Mouse (Mus musculus): ENCODE data around the gene Zmat5. TPM values are rescaled to one million over a fixed set of nuclear protein-coding genes. Genes with fewer than 3 reads are reported as not detected.
A peak's percentile ranks its signal among the peaks of the same experiment; 100 is the strongest.

The Zmat5 gene
- total RNA-seq, 2 experiments from 2014 or later: 25.3 to 28.5 TPM

- no peak for DNase-seq (ENCODE audit: low spot score in 2 of 2)
Measured at GRCm38 (mm10) chr11:4769293-4769692, 64.8 kb downstream of the Zmat5 start.

DNA sequence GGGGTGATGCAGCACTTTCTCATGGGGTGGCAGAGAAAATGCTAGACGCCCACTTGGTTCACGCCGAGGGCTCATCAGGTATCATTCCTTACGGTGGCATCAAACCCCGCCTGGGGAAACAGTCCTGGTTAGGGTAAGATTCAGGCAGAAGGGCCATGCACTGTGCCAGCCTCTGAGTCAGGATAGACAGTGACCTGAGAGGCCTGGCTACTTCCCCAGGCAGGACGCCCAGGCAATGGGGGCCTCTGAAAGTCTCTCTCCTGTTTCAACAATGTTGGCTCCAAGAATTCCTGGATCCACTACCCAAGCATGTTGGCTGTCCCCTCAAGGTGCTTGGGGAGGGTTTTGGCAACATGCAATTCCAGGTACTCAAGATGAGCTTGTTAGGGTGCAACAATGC, 65.4 kb downstream of the Zmat5 start:
- DNase-seq (ENCODE audit: low spot score in 2 of 2): no peak

DNA sequence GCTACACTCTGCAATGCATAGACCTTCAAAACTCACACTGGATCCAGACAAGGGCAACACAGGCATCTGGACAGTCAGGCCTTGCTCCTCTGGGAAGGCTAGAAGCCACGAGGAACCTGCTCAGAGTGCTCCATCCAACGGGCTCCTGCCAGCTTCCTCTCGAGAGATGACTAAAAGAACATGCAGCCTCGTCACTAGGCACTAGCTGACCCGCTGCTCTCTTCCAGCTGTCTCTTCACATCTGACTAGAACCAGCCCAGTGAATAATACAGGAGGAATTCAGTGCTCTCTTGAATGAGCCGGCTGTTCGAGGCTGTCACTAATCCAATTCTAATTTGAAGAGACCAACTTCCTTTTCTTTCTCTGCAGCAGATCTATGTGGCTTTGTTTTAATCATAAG, 67.3 kb downstream of the Zmat5 start:
- DNase-seq (ENCODE audit: low spot score in 2 of 2): no peak

DNA sequence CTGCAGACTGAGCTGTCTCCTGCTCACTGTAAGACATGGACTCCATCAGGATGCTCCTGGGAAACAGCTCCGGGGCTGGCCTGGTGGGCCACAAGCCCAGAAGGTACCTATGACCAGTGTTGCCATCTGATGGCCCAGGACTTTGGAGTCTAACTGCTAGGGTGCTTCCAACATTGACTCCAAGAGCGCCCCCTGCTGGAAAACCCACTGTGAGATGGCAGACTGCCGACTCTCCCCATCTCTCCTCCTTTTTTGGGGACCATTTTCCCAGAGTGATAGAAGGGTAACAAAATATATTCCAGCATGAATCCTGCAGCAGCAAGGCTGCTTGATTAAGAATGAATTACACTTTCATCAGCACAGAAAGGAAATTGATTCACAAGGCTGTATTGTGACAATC, 68.4 kb downstream of the Zmat5 start:
- DNase-seq (ENCODE audit: low spot score in 2 of 2): peak; percentile 63 to 84

DNA sequence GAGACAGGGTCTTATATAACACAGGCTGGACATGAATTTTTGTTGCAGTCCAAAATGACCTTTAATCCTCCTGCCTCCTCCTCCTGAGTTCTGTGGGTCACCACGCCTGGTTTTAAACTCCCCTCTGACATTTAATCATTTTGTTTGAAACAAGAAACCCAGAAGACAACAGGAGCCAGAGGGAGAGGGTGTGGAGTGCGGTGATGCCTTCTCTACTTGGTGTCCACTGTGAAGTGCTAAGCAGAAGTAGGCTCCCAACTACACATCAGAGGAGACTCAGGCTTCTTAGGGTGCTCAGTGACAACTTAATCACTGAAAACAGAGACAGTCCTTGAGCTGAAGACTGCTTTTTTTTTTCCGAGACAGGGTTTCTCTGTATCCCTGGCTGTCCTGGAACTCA, 76.4 kb downstream of the Zmat5 start:
- no peak for DNase-seq (ENCODE audit: low spot score in 2 of 2)

DNA sequence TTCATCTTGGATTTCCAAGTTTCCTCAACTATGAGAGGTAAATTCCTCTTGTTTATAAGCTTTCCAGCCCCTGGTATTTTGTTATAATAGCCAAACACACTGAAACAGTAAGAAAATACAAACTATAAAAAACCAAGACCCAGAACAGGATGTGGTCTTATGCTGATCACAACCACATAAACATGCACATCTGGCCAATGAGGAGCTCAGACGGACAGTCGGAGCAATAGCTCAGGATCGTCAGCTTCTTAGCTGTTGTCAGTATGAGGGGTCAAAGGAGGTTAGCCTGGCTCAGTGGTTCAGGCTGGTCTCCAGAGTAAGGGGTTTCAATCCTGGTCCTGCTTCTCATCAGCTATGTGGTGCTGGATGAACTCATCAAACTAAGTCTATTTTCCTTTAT, 78.6 kb downstream of the Zmat5 start:
- no peak for DNase-seq (ENCODE audit: low spot score in 2 of 2)

DNA sequence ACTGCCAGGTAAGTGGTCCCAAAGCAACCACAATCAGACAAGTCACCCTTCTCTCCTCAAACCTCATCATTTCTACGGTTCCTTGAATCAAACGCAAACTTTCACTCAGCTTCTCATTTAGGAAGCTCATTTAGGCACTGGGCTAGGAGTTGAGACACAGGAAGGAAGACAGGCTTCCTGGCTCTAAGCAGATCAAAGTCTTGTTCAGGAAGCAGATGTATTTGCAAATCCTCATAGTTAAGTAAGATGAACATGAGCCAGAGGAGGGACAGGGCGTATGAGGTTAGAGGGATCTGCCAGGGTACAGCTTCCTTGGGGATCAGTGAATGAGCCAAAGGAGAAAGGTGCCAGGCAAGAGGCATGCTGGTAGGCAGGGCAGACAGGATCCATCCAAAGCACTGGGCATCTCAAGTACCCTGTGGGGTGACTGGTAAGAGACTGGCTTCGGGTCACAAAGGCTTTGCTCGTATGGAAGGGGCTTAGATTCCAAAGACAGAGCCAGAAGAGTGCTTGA, 80.2 kb downstream of the Zmat5 start:
- no peak for DNase-seq (ENCODE audit: low spot score in 2 of 2)

Other genes with a start within 250 kb of the Zmat5 start
- gene Mtmr3, start 109.8 kb upstream of the Zmat5 start, total RNA-seq (2021): 10 to 100 TPM; 70.7 to 71.3 TPM
- gene Gm11032, start 84.6 kb upstream of the Zmat5 start, total RNA-seq (2021): not detected
- gene Ascc2, start 66.9 kb upstream of the Zmat5 start, total RNA-seq (2021): 10 to 100 TPM; 19.2 to 19.5 TPM
- gene Uqcr10, start 336 bp upstream of the Zmat5 start, total RNA-seq (2021): 100 to 1,000 TPM; 347 to 391 TPM
- 10 to 100 TPM; 30.7 to 33.7 TPM for gene Cabp7, start 42.1 kb downstream of the Zmat5 start, total RNA-seq (2021)
- gene Nf2, start 144.9 kb downstream of the Zmat5 start, total RNA-seq (2021): 10 to 100 TPM; 68.1 to 69.3 TPM
- 10 to 100 TPM; 91.6 to 91.8 TPM for gene Nipsnap1, start 169.3 kb downstream of the Zmat5 start, total RNA-seq (2021)
- 10 to 100 TPM; 37.1 to 37.5 TPM for gene Thoc5, start 190.6 kb downstream of the Zmat5 start, total RNA-seq (2021)
- 10 to 100 TPM; 46.2 to 59.5 TPM for gene Nefh, start 243.4 kb downstream of the Zmat5 start, total RNA-seq (2021)